Mouse (Mus musculus) small intestine, adult 2 months (tissue): Measurements from ENCODE around the gene Knstrn.

ENCODE experiments used
- CTCF ChIP-seq: fragments of 200-500 bp; IDR thresholded peaks from 2 replicates; pipeline ENCODE4 v1.5.1; 2012; ENCODE audit warnings: low read depth, mild to moderate bottlenecking, control low read depth, inconsistent platforms, low read length, moderate library complexity, mixed read lengths; ENCODE audit not compliant: insufficient replicate concordance, insufficient read length; ENCODE audit errors: extremely low read depth
- POLR2A ChIP-seq: fragments of 200-500 bp; IDR thresholded peaks from 2 replicates; pipeline ENCODE4 v1.6.1; 2012; ENCODE audit warnings: low read depth, mild to moderate bottlenecking, control low read depth, inconsistent platforms, low read length, moderate library complexity

DNA sequence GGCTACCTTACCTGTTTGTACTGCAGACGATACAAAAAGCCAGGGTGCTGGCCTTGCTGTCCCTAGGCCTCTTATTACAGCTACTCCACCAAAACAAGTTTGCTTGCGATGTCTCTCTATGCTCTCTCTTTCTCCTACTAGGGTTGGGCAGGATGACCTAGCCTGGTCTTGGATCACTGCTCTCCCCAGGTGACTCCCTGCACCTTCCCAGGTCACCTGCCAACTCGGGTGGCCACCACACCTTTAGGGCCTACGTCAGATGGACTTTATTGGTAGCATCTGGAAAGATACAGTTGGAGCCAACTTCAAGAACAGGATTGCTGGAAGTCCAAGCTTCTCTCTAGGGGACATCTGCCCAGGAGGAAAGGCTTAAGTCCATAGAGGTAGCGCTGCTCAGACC is 48.9 kb upstream of the Knstrn start:
- TF ChIP-seq CTCF (no peak), POLR2A (no peak)
